Mouse (Mus musculus) effector memory CD4-positive, alpha-beta T cell, adult 7 months (primary cell): Measurements from ENCODE around the gene Nupl1. TPM values are rescaled to one million over a fixed set of nuclear protein-coding genes. Genes with fewer than 3 reads are reported as not detected.

Source experiments
- polyA plus RNA-seq: library from polyadenylated mRNA; unstranded; fragments of 100-300 nt; shearing (Covaris generic); gene quantifications from one replicate; pipeline ENCODE4 v1.2.1, GENCODE M21; 2017

Gene Nupl1
- polyA plus RNA-seq: 0.35 TPM

DNA sequence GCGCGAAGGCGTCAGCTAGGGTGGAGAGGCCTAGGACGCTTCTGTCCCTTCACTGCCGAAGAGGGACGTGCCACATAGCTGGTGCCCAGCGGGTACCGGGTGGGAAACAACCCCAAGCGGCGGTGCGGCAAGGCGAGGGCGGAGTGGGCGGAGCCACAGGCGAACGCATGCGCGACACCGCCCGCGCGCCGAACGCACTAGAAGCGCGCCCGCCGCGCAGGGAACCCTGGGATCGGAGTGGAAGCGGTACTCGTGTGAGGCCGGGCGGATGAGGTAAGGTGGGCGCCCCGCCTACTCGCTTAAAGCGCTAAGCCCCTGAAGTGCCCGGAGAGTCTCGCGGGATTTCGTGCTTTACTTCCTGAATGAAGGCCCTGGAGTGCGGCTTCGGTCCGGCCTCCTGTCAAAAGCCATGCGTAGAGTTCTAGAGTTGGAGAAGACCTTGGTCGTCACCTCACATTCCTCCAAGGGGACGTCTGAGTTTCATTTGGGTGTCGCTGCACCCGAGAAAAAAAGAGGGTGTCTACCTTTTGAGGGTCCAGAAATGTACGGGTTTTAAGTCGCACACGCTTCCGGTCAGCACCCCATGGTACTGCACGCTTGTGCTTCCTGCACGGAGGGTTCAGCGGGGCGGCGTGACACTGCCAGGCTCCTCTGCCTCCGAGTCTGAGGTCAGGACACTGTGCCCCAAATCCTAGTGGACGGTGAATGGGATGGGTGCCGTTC lies at the start of gene Nupl1, which contains the start of gene Gm49336:
TSS of gene Nupl1 (minus strand) at position 151 of the 723 bp plus-strand sequence.
TSS of gene Gm49336 (minus strand) at position 227 of the 723 bp plus-strand sequence.

GRCm38 (mm10) chr14:60264990-60265876 lies 14.0 kb upstream of the Nupl1 start, which contains the start of gene Mtmr6:
Mtmr6 (plus strand) TSS chr14:60265228.

DNA sequence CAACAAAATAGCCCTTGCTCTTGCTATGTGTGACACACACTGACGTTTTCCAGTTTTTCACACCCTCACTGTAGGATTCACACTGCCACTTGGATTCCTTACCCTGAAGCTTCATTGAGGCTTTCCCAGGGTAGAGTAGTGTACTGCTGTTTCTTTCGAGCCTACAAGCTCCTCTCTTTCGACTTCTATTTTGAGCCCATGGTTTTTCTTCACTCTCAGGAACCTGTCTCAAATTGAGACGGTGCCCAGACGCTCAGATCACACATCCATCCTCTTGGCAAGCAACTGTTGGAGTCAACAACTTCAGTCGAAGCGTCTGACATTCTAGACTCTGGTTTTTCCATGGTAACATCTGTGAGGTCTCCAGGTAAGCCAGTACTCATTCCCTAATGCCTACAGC lies 54.3 kb downstream of the Nupl1 start, which contains the start of gene Atp8a2:
TSS of gene Atp8a2 (minus strand) at position 296 of the 400 bp plus-strand sequence.

Other genes starting within 250 kb of the Nupl1 start
- gene Atp8a2, start 54.3 kb downstream of the Nupl1 start, polyA plus RNA-seq: 5.2 TPM
- 46.1 TPM for gene Gm49336, start 76 bp upstream of the Nupl1 start, polyA plus RNA-seq
- 66.3 TPM for gene Mtmr6, start 13.8 kb upstream of the Nupl1 start, polyA plus RNA-seq
- gene Amer2, start 121.8 kb upstream of the Nupl1 start, polyA plus RNA-seq: 0.20 TPM